Mouse (Mus musculus): ENCODE measurements around the gene Fgd1.
A peak's percentile ranks its signal among the peaks of the same experiment; 100 is the strongest.

Fgd1 gene

DNA sequence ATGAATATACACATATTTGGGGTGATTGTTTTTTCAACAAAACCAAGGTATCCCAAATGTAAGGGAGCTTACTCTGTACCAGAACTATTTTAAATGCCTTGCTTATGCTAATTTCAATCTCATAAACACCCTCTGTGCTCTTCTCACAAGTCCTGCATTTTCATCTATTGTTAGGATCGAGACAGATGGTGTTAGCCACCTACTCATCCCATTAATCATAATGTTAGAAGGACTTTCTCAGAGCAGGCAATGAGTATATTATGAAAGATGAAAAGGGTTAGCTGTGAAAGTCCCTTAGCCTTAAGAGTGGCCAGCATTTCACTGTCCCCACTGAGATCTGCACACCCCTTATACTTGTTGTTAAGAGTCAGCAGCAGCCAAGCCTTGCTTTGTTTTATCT lies 41.5 kb downstream of the Fgd1 start:
- DNase-seq (ENCODE audit: low read depth): no peak

DNA sequence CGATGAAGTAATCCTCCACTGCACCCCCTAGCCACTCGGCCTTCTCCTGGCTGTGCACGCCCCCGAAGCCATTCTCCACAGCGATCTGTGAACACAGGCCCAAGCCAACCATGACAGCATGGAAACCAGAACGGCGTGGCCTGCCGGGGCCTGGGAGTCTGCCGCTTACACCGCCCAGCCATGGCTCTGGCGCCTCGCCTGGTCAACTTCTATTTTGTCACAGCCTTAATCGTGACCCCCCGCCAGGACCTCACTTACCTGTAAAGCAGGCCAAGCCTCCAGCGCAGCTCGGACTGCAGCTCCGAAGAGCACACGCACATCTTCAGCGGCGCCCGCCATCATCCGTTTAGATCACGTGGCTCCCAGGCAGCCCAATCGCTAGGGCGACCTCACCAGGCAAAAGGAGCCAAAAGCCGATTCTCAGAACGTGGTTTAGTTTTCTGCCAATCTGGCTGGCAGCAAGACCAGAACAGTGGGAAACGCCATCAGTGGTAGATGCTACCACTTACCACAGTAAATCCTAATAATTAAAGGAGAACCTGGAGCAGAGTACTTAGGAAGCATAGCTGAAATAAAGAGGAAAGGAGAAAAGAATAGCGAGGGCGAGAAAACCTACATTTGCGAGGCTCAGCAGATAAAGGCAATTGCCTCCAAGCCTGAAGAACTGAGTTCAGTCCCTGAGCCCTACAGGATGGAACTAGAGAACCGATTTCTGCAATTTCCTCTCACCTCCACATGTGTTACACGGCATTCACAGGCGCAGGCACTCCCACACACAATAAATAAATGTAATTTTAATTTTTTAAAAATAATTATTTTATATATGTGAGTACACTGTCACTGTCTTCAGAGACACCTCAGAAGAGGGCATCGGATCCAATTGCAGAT lies 50.5 kb downstream of the Fgd1 start, which contains the start of gene Tsr2:
Gene Tsr2, minus strand, starts transcription at position 373 of the 888 bp plus-strand sequence.
- peak; percentile 82 for DNase-seq (ENCODE audit: low read depth)

DNA sequence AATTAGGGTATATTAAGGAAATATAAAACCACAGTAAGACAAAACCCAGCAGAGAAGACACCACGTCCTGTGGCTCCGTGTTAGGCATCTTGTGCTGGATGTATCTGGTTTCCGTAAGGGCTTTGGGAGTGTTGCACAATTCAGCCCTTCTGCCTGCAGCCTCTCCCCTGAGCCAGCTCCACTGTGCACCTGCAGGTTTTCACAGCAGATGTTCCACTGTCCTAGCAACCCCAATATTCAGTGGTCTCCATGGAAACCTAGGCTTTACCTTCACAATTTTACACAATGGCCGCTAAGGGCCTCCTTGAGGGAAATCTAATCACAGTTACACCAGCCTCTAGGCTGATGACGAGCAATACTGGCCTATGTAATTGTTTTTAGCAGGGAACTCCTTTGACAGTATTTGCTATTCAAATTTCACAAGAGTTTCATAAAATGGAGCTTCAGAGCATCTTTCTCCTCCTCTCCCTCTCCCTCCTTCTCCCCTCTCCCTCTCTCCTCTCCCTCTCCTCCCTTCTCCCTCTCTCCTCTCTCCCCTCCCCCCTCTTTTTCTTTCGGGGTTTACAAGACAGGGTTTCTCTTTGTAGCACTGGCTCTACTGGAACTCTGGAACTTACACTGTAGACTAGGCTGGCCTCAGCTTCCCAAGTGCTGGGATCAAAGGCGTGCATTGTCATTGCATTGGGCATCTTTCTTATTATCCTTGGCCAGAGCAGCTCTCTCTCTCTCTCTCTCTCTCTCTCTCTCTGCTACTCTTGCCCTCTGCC lies 61.5 kb downstream of the Fgd1 start:
- no peak for DNase-seq (ENCODE audit: low read depth)

DNA sequence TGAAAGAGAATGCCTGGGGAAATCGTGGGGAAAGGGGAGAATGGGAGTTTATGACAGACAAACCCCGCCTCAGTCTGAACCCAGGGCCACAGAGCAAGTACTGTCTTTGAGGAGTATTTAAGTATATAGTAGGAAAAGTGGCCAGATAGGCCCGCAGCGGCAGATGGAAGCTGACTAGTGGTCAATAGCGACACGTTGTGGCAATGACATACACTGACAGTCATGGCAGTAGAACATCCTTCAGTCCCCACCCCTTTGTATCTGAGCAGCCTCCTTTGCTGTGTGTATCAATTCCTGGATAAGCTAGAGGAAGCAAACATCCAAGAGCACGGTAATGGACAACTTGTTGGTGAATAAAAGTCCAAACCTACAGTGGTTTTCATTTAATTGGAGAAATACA lies 70.8 kb downstream of the Fgd1 start:
- peak; percentile 59 for DNase-seq (ENCODE audit: low read depth)

DNA sequence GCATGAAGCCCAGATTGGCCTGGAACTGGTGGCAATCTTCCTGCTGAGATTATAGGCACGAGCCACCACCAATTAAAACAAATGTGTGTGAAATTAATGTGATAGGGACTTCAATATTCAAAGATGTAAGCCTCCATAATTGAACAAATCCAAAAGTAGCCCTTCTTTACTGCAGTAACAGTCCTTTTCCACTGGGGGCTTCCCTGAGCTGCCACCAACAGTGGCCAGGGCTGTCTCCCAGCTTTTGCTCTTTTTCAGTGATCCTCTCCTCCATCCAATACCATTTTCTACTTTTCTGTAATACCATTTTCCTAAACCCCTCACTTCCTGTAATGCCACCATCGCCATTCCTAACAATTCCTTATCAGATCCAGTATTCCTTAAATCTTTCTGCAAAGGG lies 71.5 kb downstream of the Fgd1 start:
- peak; percentile 13 for DNase-seq (ENCODE audit: low read depth)

DNA sequence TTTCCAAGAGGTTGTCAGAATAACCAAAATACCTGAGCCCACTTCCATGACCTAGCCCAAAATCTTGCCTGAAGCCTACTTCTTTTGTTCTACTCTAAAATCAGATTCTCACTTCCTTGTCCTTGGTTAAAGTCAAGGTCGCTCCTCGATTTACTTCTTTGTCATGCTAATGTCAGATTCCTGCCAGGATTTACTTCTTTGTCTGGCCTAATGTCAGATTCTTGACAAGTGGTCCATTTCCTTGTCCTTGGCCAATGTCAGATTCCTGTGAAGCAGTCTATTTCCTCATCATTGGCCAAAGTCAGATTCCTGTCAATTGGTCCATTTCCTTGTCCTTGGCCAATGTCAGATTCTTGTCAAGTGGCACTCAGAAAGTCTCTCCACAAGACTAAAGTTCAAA lies 78.0 kb downstream of the Fgd1 start:
- DNase-seq (ENCODE audit: low read depth): no peak

DNA sequence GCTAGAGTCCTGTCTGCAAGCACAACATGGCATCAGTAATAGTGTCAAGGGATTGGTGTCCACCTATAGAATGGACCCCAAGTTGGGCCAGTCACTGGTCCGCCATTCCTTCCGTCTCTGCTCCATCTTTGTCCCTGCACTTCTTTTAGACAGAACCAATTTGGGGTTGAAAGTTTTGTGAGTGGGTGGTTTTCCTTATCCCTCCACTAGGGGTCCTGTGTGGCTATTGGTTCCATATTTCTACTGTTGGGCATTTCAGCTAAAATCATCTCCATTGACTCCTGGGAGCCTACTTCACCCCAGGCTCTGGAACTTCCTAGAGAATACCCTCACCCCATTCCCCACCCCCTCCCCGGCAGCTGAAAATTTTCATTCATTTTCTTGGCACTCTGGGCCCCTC lies 84.5 kb downstream of the Fgd1 start:
- DNase-seq (ENCODE audit: low read depth): no peak

DNA sequence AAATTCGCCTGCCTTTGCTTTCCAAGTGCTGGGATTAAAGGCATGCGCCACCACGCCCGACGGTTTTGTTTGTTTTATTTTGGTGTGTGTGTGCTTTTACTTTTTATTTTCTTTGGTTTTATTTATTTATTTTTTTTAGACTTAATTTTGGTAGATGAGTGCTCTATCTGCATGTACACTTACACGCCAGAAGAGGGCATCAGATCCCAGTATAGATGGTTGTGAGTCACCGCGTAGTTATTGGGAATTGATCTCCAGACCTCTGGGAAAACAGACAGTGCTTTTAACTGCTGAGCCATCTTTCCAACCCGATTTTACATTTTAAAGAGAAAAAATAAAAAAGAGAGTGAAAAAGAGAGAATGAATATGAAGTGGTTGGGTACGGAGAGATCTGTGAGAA lies 86.8 kb downstream of the Fgd1 start:
- DNase-seq (ENCODE audit: low read depth): peak; percentile 7
